Mouse (Mus musculus) monocyte, adult 5-6 weeks (primary cell): ENCODE data around the gene 4930415O20Rik. TPM values are rescaled to one million over a fixed set of nuclear protein-coding genes. Genes with fewer than 3 reads are reported as not detected.

Experiments used
- total RNA-seq: library from RNA; stranded (forward); fragments of 200-1000, 200-491, 200-594 nt; gene quantifications from 3 replicates; pipeline ENCODE4 v1.2.3, GENCODE M21; 2017

4930415O20Rik gene
- total RNA-seq, 1 experiment from 2014 or later: not detected

Other genes starting within 250 kb of the 4930415O20Rik start
- not detected in 3 replicates for gene Olfr284, start 230.0 kb upstream of the 4930415O20Rik start, total RNA-seq
- gene Olfr283, start 190.1 kb upstream of the 4930415O20Rik start, total RNA-seq: not detected in 3 replicates
- not detected in 3 replicates for gene Olfr282, start 139.8 kb upstream of the 4930415O20Rik start, total RNA-seq
- not detected in 3 replicates for gene Olfr281, start 118.4 kb upstream of the 4930415O20Rik start, total RNA-seq
- gene OR5BS1P, start 101.1 kb upstream of the 4930415O20Rik start, total RNA-seq: not detected in 3 replicates
- gene Lalba, start 88.3 kb upstream of the 4930415O20Rik start, total RNA-seq: not detected in 3 replicates
- not detected in 3 replicates for gene Olfr279, start 78.6 kb upstream of the 4930415O20Rik start, total RNA-seq
- 35.4 to 46.2 TPM (median 40.6 TPM) in 3 replicates for gene Kansl2, start 36.7 kb upstream of the 4930415O20Rik start, total RNA-seq
- gene Ccnt1, start 81 bp upstream of the 4930415O20Rik start, total RNA-seq: 112 to 132 TPM (median 124 TPM) in 3 replicates
- gene Adcy6, start 39.1 kb downstream of the 4930415O20Rik start, total RNA-seq: 0.96 to 3.7 TPM in 2 of 3 replicates, not detected in the other
- gene Cacnb3, start 59.8 kb downstream of the 4930415O20Rik start, total RNA-seq: 0.68 to 1.3 TPM in 2 of 3 replicates, not detected in the other
- gene Ddx23, start 91.9 kb downstream of the 4930415O20Rik start, total RNA-seq: 106 to 143 TPM (median 108 TPM) in 3 replicates
- gene Rnd1, start 106.5 kb downstream of the 4930415O20Rik start, total RNA-seq: 1.2 to 2.8 TPM (median 1.5 TPM) in 3 replicates
- not detected in 3 replicates for gene Ccdc65, start 137.2 kb downstream of the 4930415O20Rik start, total RNA-seq
- 0.11 to 2.2 TPM in 2 of 3 replicates, not detected in the other for gene Fkbp11, start 157.2 kb downstream of the 4930415O20Rik start, total RNA-seq
- 27.4 to 48.6 TPM (median 30.8 TPM) in 3 replicates for gene Arf3, start 192.2 kb downstream of the 4930415O20Rik start, total RNA-seq
- gene Wnt10b, start 207.1 kb downstream of the 4930415O20Rik start, total RNA-seq: not detected in 3 replicates
- gene Wnt1, start 218.9 kb downstream of the 4930415O20Rik start, total RNA-seq: not detected in 3 replicates
- gene Ddn, start 238.5 kb downstream of the 4930415O20Rik start, total RNA-seq: not detected in 3 replicates